In the genomic region with DNA sequence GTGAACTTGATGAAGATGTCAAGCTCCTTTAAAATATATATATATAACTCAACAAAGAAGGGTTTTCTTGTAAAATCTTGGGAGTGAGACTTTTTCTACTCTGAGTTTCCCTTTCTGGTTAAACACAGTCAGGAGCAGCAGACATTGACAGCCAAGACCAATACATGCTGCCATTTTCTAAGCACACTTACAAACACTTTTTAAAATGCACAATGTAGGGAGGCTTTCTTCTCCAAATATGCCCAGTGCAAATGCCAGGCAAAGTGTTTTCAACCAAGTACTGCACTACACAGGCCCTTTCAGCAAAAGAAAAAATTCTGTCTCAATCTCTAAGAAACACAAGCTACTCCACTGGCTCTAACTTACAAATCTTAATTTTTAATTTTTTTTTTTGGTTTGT, we compare ENCODE assay signal across 14 mouse cellular contexts.
"Had no signal": no experiment of that assay in that cellular context is flagged by ENCODE, and none has a peak within 500 bp of the region (broad histone marks: within the 10 kb centered on the region; RNA-seq: fewer than 3 reads in every experiment).

No protein-coding gene starts in this region.

- H3K36me3 ChIP-seq: limb, embryonic 15.5 days; liver, embryonic 13.5 days; neural tube, embryonic 15.5 days had no signal

- ATAC-seq: lung, postnatal 0 days had no signal

- H3K9me3 ChIP-seq: limb, embryonic 15.5 days; liver, embryonic 13.5 days; neural tube, embryonic 15.5 days had no signal

- H3K27ac ChIP-seq: limb, embryonic 15.5 days; liver, embryonic 13.5 days; neural tube, embryonic 15.5 days; stomach, postnatal 0 days had no signal

- H3K4me2 ChIP-seq: limb, embryonic 15.5 days; liver, embryonic 13.5 days; neural tube, embryonic 15.5 days had no signal

- H3K4me1 ChIP-seq: limb, embryonic 15.5 days had no signal

- H3K4me3 ChIP-seq: limb, embryonic 15.5 days; liver, embryonic 13.5 days; neural tube, embryonic 15.5 days had no signal

- DNase-seq: kidney, adult 11 months; kidney, adult 9 months; kidney, postnatal 10 days; kidney, postnatal 4 days; liver, embryonic 13.5 days; lung, adult 2 months; lung, postnatal 36 days; right cerebral cortex, adult 18-20 months; right cerebral cortex, postnatal 25 days; thymus, postnatal 4 days had no signal

- H3K27me3 ChIP-seq: limb, embryonic 15.5 days; liver, embryonic 13.5 days had no signal

- H3K9ac ChIP-seq: limb, embryonic 15.5 days; liver, embryonic 13.5 days; neural tube, embryonic 15.5 days had no signal
